Mouse (Mus musculus) heart, embryonic 10.5 days (tissue): Measurements from ENCODE around the gene Rab5a. TPM values are rescaled to one million over a fixed set of nuclear protein-coding genes. Genes with fewer than 3 reads are reported as not detected.

Source experiments
- DNase-seq: peaks from one replicate; pipeline ENCODE4 v3.0.0-alpha.2; 2017; ENCODE audit warnings: low spot score
- H3K27ac ChIP-seq: fragments of 300-500 bp; sonication (generic); 2 replicates; pipeline ENCODE4 v1.5.1; 2016; ENCODE audit warnings: mild to moderate bottlenecking
- H3K27me3 ChIP-seq: fragments of 300-500 bp; sonication (generic); 2 replicates; pipeline ENCODE4 v1.6.1; 2016; ENCODE audit warnings: mild to moderate bottlenecking; ENCODE audit not compliant: poor library complexity, insufficient read depth, severe bottlenecking
- H3K36me3 ChIP-seq: fragments of 300-500 bp; sonication (generic); 2 replicates; pipeline ENCODE4 v1.6.1; 2016; ENCODE audit warnings: mild to moderate bottlenecking, moderate library complexity
- H3K4me1 ChIP-seq: fragments of 300-500 bp; sonication (generic); 2 replicates; pipeline ENCODE4 v1.6.1; 2016; ENCODE audit warnings: mild to moderate bottlenecking
- H3K4me3 ChIP-seq: fragments of 300-500 bp; sonication (generic); 2 replicates; pipeline ENCODE4 v1.5.1; 2016; ENCODE audit warnings: mild to moderate bottlenecking, moderate library complexity
- H3K9me3 ChIP-seq: fragments of 300-500 bp; sonication (generic); 2 replicates; pipeline ENCODE4 v1.6.1; 2016; ENCODE audit warnings: mild to moderate bottlenecking, moderate library complexity
- WGBS: fragments of 180-500 bp; shearing (Covaris S2); methylation state at CpG from one replicate; pipeline ENCODE4 v1.1.7; 2016; 5-methylcytosine and 5-hydroxymethylcytosine counted together
- polyA plus RNA-seq: library from polyadenylated mRNA; unstranded; fragments of >200 nt; fragmentation: Nextera tagmentation; extraction: Ambion mirVana; gene quantifications from 2 replicates; pipeline ENCODE4 v1.2.1, GENCODE M21; 2016

Rab5a gene
- 71.7 and 90.6 TPM in 2 replicates for polyA plus RNA-seq

- Histone ChIP-seq H3K9me3 (no peaks in the 10 kb centered on the region), H3K4me1 (peaks cover 19% of the 10 kb centered on the region), H3K36me3 (0 out of 2 replicates have a peak, but pooled peaks cover under 1% of the 10 kb centered on the region), H3K27me3 (no peaks in the 10 kb centered on the region), H3K4me3 (peak within 1 kb of the TSS; percentile 97), H3K27ac (peak within 1 kb of the TSS; percentile 98)
- DNase-seq = peak; percentile 99
- under 1% methylated on average over 82 of the region's 82 CpGs for WGBS
These were observed at the start of gene Rab5a for GRCm38 (mm10) chr17:53478858-53479603. Gene Rab5a, plus strand, starts transcription at chr17:53479234.

GRCm38 (mm10) chr17:53456152-53456551, 22.9 kb upstream of the Rab5a start:
- 76% methylated on average over 2 of the region's 2 CpGs for WGBS
- no peak overlapping the region for H3K4me3 ChIP-seq

GRCm38 (mm10) chr17:53456742-53457141, 22.3 kb upstream of the Rab5a start:
- Histone ChIP-seq H3K4me1 (no peaks in the 10 kb centered on the region), H3K27me3 (no peaks in the 10 kb centered on the region), H3K36me3 (no peaks in the 10 kb centered on the region), H3K4me3 (no peak overlapping the region), H3K9me3 (no peaks in the 10 kb centered on the region), H3K27ac (no peak overlapping the region)
- no peak for DNase-seq
- 64% methylated on average over 1 of the region's 1 CpGs for WGBS

More at GRCm38 (mm10) chr17:53456152-53456551, 22.9 kb upstream of the Rab5a start:
- Histone ChIP-seq H3K9me3 (no peaks in the 10 kb centered on the region), H3K27me3 (no peaks in the 10 kb centered on the region), H3K4me1 (no peaks in the 10 kb centered on the region), H3K36me3 (no peaks in the 10 kb centered on the region), H3K27ac (no peak overlapping the region)
- DNase-seq = no peak

- H3K27me3 ChIP-seq = no peaks in the 10 kb centered on the region
- peaks cover 4% of the 10 kb centered on the region; the same call in 1 of the 2 replicates for H3K4me1 ChIP-seq
- peak within 1 kb of the TSS; percentile 74 for H3K27ac ChIP-seq
- 21% methylated on average over 26 of the region's 26 CpGs for WGBS
- H3K9me3 ChIP-seq = no peaks in the 10 kb centered on the region
- no peaks in the 10 kb centered on the region for H3K36me3 ChIP-seq
- peak within 1 kb of the TSS; percentile 60 for H3K4me3 ChIP-seq
- peak; percentile 92 for DNase-seq
These were observed 16.2 kb upstream of the Rab5a start, which contains the start of gene Efhb for GRCm38 (mm10) chr17:53462603-53463495. Gene Efhb, minus strand, starts transcription at chr17:53463321.

GRCm38 (mm10) chr17:53463496-53463840, 15.6 kb upstream of the Rab5a start:
- peak overlapping the region; percentile 74 for H3K27ac ChIP-seq

GRCm38 (mm10) chr17:53465569-53465968, 13.5 kb upstream of the Rab5a start:
- DNase-seq = no peak
- 40% methylated on average over 4 of the region's 4 CpGs for WGBS
- Histone ChIP-seq H3K27ac (no peak overlapping the region), H3K4me1 (peaks cover 4% of the 10 kb centered on the region; the same call in 1 of the 2 replicates), H3K4me3 (no peak overlapping the region), H3K9me3 (no peaks in the 10 kb centered on the region), H3K36me3 (no peaks in the 10 kb centered on the region), H3K27me3 (no peaks in the 10 kb centered on the region)

More at GRCm38 (mm10) chr17:53463496-53463840, 15.6 kb upstream of the Rab5a start:
- Histone ChIP-seq H3K9me3 (no peaks in the 10 kb centered on the region), H3K4me1 (peaks cover 4% of the 10 kb centered on the region; the same call in 1 of the 2 replicates), H3K4me3 (peak overlapping the region; percentile 60), H3K36me3 (no peaks in the 10 kb centered on the region), H3K27me3 (no peaks in the 10 kb centered on the region)
- DNase-seq = no peak
- WGBS = 24% methylated on average over 7 of the region's 9 CpGs

- H3K4me3 ChIP-seq = no peak overlapping the region
- H3K36me3 ChIP-seq = no peaks in the 10 kb centered on the region
- H3K27me3 ChIP-seq = no peaks in the 10 kb centered on the region
- no peak overlapping the region for H3K27ac ChIP-seq
- H3K9me3 ChIP-seq = no peaks in the 10 kb centered on the region
- H3K4me1 ChIP-seq = no peaks in the 10 kb centered on the region
- DNase-seq = no peak
These were observed 10.3 kb upstream of the Rab5a start for GRCm38 (mm10) chr17:53468697-53469096.

GRCm38 (mm10) chr17:53478066-53478857, 772 bp upstream of the Rab5a start:
- DNase-seq = no peak
- 5% methylated on average over 15 of the region's 15 CpGs for WGBS
- Histone ChIP-seq H3K4me3 (peak overlapping the region; percentile 97), H3K27ac (peak overlapping the region; percentile 98), H3K27me3 (no peaks in the 10 kb centered on the region), H3K9me3 (no peaks in the 10 kb centered on the region), H3K4me1 (peaks cover 19% of the 10 kb centered on the region), H3K36me3 (no peaks in the 10 kb centered on the region)

GRCm38 (mm10) chr17:53479604-53480041, 589 bp downstream of the Rab5a start:
- Histone ChIP-seq H3K4me3 (peak overlapping the region; percentile 97), H3K4me1 (peaks cover 19% of the 10 kb centered on the region), H3K27ac (peak overlapping the region; percentile 98), H3K27me3 (no peaks in the 10 kb centered on the region), H3K9me3 (no peaks in the 10 kb centered on the region), H3K36me3 (peaks cover 6% of the 10 kb centered on the region; the same call in 1 of the 2 replicates)
- 1% methylated on average over 33 of the region's 33 CpGs for WGBS
- peak; percentile 86 for DNase-seq

- Histone ChIP-seq H3K4me1 (peaks cover 19% of the 10 kb centered on the region), H3K4me3 (peak overlapping the region; percentile 97), H3K27ac (no peak overlapping the region), H3K36me3 (peaks cover 10% of the 10 kb centered on the region; the same call in 1 of the 2 replicates), H3K9me3 (no peaks in the 10 kb centered on the region), H3K27me3 (no peaks in the 10 kb centered on the region)
- 51% methylated on average over 7 of the region's 7 CpGs for WGBS
- DNase-seq = no peak
These were observed 1.4 kb downstream of the Rab5a start for GRCm38 (mm10) chr17:53480433-53480832.

- Histone ChIP-seq H3K4me3 (no peak overlapping the region), H3K36me3 (peaks cover 61% of the 10 kb centered on the region), H3K27ac (no peak overlapping the region), H3K4me1 (no peaks in the 10 kb centered on the region), H3K9me3 (no peaks in the 10 kb centered on the region), H3K27me3 (no peaks in the 10 kb centered on the region)
- 95% methylated on average over 4 of the region's 4 CpGs for WGBS
- DNase-seq = no peak
These were observed 9.4 kb downstream of the Rab5a start for GRCm38 (mm10) chr17:53488291-53489006.

- Histone ChIP-seq H3K9me3 (no peaks in the 10 kb centered on the region), H3K27me3 (no peaks in the 10 kb centered on the region), H3K4me3 (no peak overlapping the region), H3K36me3 (peaks cover 65% of the 10 kb centered on the region), H3K27ac (no peak overlapping the region), H3K4me1 (no peaks in the 10 kb centered on the region)
- WGBS = 89% methylated on average over 1 of the region's 1 CpGs
- no peak for DNase-seq
These were observed 10.0 kb downstream of the Rab5a start for GRCm38 (mm10) chr17:53489007-53489378.
